Mouse (Mus musculus): Measurements from ENCODE around the gene Tjap1. TPM values are rescaled to one million over a fixed set of nuclear protein-coding genes. Genes with fewer than 3 reads are reported as not detected.

Gene Tjap1
- polyA plus RNA-seq, 1 experiment from 2014 or later = 50.9 TPM

- Histone ChIP-seq H3K36me3 (peaks cover 83% of the 10 kb centered on the region), H3K4me1 (peaks cover 26% of the 10 kb centered on the region), H3K9ac (no peak overlapping the region), H3K27me3 (no peaks in the 10 kb centered on the region), H3K4me3 (no peak overlapping the region), H3K4me2 (no peak overlapping the region), H3K27ac (0 out of 2 replicates have a peak overlapping the region, but pooled peaks have one; percentile 57), H3K9me3 (no peaks in the 10 kb centered on the region)
- 21% methylated on average over 14 of the region's 14 CpGs for WGBS
- ATAC-seq (ENCODE audit: insufficient number of reproducible peaks, low FRiP score, low TSS enrichment, low read depth) = peak; percentile 48
Measured at GRCm38 (mm10) chr17:46265918-46266618, 16.8 kb downstream of the Tjap1 start.

- Histone ChIP-seq H3K9ac (no peak overlapping the region), H3K27ac (0 out of 2 replicates have a peak overlapping the region, but pooled peaks have one; percentile 57), H3K4me2 (no peak overlapping the region), H3K36me3 (peaks cover 83% of the 10 kb centered on the region), H3K4me3 (no peak overlapping the region), H3K4me1 (peaks cover 23% of the 10 kb centered on the region), H3K9me3 (no peaks in the 10 kb centered on the region), H3K27me3 (no peaks in the 10 kb centered on the region)
- 63% methylated on average over 12 of the region's 12 CpGs for WGBS
- no peak for ATAC-seq (ENCODE audit: insufficient number of reproducible peaks, low FRiP score, low TSS enrichment, low read depth)
Measured at GRCm38 (mm10) chr17:46265502-46265901, 17.3 kb downstream of the Tjap1 start.

- Histone ChIP-seq H3K9me3 (no peaks in the 10 kb centered on the region), H3K36me3 (peaks cover 88% of the 10 kb centered on the region), H3K4me1 (peaks cover 13% of the 10 kb centered on the region), H3K4me2 (no peak overlapping the region), H3K9ac (no peak overlapping the region), H3K27ac (no peak overlapping the region), H3K4me3 (no peak overlapping the region), H3K27me3 (no peaks in the 10 kb centered on the region)
- 85% methylated on average over 5 of the region's 5 CpGs for WGBS
- ATAC-seq (ENCODE audit: insufficient number of reproducible peaks, low FRiP score, low TSS enrichment, low read depth) = no peak
Measured at GRCm38 (mm10) chr17:46262201-46262694, 20.6 kb downstream of the Tjap1 start.

- Histone ChIP-seq H3K4me3 (no peak overlapping the region), H3K9ac (no peak overlapping the region), H3K27me3 (peaks cover 9% of the 10 kb centered on the region), H3K27ac (no peak overlapping the region), H3K4me1 (peaks cover 3% of the 10 kb centered on the region), H3K4me2 (no peak overlapping the region), H3K36me3 (peaks cover 84% of the 10 kb centered on the region), H3K9me3 (no peaks in the 10 kb centered on the region)
- WGBS = 88% methylated on average over 17 of the region's 17 CpGs
- no peak for ATAC-seq (ENCODE audit: insufficient number of reproducible peaks, low FRiP score, low TSS enrichment, low read depth)
Measured at GRCm38 (mm10) chr17:46259675-46260074, 23.2 kb downstream of the Tjap1 start.

- WGBS = 89% methylated on average over 30 of the region's 30 CpGs
- no peak for ATAC-seq (ENCODE audit: insufficient number of reproducible peaks, low FRiP score, low TSS enrichment, low read depth)
Measured at GRCm38 (mm10) chr17:46258279-46259053, 24.4 kb downstream of the Tjap1 start.

GRCm38 (mm10) chr17:46255147-46255546 is 27.7 kb downstream of the Tjap1 start:
- Histone ChIP-seq H3K9me3 (no peaks in the 10 kb centered on the region), H3K27ac (no peak overlapping the region), H3K4me2 (no peak overlapping the region), H3K27me3 (peaks cover 18% of the 10 kb centered on the region), H3K9ac (no peak overlapping the region), H3K4me1 (peaks cover 16% of the 10 kb centered on the region), H3K4me3 (0 out of 2 replicates have a peak overlapping the region, but pooled peaks have one; percentile 68), H3K36me3 (peaks cover 63% of the 10 kb centered on the region)
- ATAC-seq (ENCODE audit: insufficient number of reproducible peaks, low FRiP score, low TSS enrichment, low read depth) = no peak
- 33% methylated on average over 6 of the region's 6 CpGs for WGBS

More at GRCm38 (mm10) chr17:46258279-46259053, 24.4 kb downstream of the Tjap1 start:
- no peak overlapping the region for H3K4me3 ChIP-seq
- H3K9ac ChIP-seq = no peak overlapping the region
- peaks cover 18% of the 10 kb centered on the region for H3K27me3 ChIP-seq
- no peak overlapping the region for H3K4me2 ChIP-seq
- no peaks in the 10 kb centered on the region for H3K9me3 ChIP-seq
- H3K36me3 ChIP-seq = peaks cover 72% of the 10 kb centered on the region
- H3K27ac ChIP-seq = no peak overlapping the region
- peaks cover 11% of the 10 kb centered on the region for H3K4me1 ChIP-seq

DNA sequence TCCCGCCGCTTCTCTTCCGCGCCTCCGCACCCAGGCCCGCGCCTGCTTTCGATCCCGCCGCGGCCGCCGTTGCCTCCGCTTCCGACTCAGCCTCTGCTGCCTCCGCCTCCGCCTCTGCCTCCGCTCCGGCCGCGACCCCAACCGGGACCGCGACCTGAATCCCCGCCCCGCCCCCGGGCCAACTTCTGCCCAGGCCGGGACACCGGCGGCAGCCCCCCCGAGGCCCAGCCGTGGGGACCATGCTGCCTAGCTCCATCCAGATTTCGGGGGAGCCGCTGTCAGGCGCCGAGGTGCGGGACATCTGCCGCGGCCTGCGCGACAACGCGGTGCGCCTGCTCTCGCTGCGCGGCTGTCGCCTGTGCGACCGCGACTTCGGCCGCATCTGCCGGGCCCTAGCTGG is 28.7 kb downstream of the Tjap1 start:
- H3K9ac ChIP-seq = peak overlapping the region; percentile 57; the same call in 1 of the 2 replicates
- H3K36me3 ChIP-seq = peaks cover 63% of the 10 kb centered on the region
- no peak overlapping the region for H3K27ac ChIP-seq
- H3K9me3 ChIP-seq = no peaks in the 10 kb centered on the region
- H3K4me3 ChIP-seq = peak overlapping the region; percentile 68
- peak overlapping the region; percentile 100 for H3K4me2 ChIP-seq
- H3K27me3 ChIP-seq = peaks cover 18% of the 10 kb centered on the region
- no peak; the same call in 1 of the 2 replicates for ATAC-seq (ENCODE audit: insufficient number of reproducible peaks, low FRiP score, low TSS enrichment, low read depth)
- H3K4me1 ChIP-seq = peaks cover 25% of the 10 kb centered on the region
- WGBS = under 1% methylated on average over 52 of the region's 54 CpGs

DNA sequence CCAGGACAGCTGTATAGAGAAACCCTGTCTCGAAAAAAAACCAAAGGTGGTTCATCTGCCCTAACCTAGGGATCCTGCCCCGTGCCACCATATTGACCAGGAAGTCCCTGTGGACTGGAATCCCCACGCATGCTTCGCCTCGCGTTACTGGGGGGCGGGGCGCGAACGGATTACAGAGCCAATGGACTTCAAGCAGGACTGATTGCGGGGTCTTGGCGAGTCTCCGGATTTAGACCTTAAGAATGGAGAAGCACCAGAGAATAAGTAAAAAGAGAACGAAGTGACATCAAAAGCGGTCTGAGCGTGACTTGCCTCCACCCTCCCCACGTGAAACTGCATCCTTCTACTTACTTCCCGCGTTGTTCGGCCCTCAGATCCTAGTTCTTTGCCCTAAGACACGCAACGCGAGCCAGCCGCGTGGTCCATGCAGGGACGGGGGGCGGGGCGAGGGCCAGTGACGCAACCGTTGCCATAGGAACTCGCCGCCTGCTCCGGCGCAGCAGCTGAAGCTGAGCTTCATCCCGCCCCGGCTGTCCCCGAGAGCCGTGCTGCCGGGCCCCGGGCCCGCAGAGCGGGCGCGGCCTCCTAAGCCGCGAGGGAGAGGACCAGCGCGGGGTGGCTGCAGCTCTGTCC is 29.3 kb downstream of the Tjap1 start, which contains the start of gene Lrrc73:
Gene Lrrc73 (plus strand): TSS at position 80 of the 633 bp plus-strand sequence.
- Histone ChIP-seq H3K36me3 (peaks cover 58% of the 10 kb centered on the region), H3K9me3 (no peaks in the 10 kb centered on the region), H3K27me3 (peaks cover 18% of the 10 kb centered on the region), H3K27ac (no peak within 1 kb of the TSS), H3K9ac (peak within 1 kb of the TSS; percentile 57; the same call in 1 of the 2 replicates), H3K4me2 (peak within 1 kb of the TSS; percentile 100), H3K4me1 (peaks cover 30% of the 10 kb centered on the region), H3K4me3 (peak within 1 kb of the TSS; percentile 68)
- WGBS = 2% methylated on average over 43 of the region's 48 CpGs
- peak; percentile 72; the same call in 1 of the 2 replicates for ATAC-seq (ENCODE audit: insufficient number of reproducible peaks, low FRiP score, low TSS enrichment, low read depth)

GRCm38 (mm10) chr17:46252571-46253451 is 30.0 kb downstream of the Tjap1 start:
- Histone ChIP-seq H3K4me1 (peaks cover 30% of the 10 kb centered on the region), H3K9me3 (no peaks in the 10 kb centered on the region), H3K27me3 (peaks cover 18% of the 10 kb centered on the region), H3K4me3 (peak overlapping the region; percentile 68; the same call in 1 of the 2 replicates), H3K36me3 (peaks cover 51% of the 10 kb centered on the region), H3K27ac (no peak overlapping the region), H3K4me2 (peak overlapping the region; percentile 100), H3K9ac (no peak overlapping the region)
- WGBS = 48% methylated on average over 14 of the region's 14 CpGs
- ATAC-seq (ENCODE audit: insufficient number of reproducible peaks, low FRiP score, low TSS enrichment, low read depth) = no peak

DNA sequence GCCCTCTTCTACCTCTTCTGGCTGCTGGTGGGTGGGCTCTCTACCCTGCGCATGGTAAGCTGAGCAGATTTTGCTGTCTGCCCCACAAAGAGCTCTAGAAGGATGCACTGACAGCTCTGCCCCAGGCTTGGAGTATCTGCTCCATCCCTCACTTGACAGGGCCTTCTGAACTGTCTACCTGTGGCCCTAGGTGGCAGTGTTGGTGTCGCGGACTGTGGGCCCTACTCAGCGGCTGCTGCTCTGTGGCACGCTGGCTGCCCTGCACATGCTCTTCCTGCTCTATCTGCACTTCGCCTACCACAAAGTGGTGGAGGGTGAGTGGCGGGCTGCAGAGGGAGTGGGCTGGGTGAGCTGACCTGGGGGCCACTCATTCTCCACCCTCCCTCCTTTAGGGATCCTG is 31.7 kb downstream of the Tjap1 start:
- peaks cover 18% of the 10 kb centered on the region for H3K27me3 ChIP-seq
- WGBS = 80% methylated on average over 7 of the region's 7 CpGs
- no peak overlapping the region for H3K27ac ChIP-seq
- no peak overlapping the region for H3K4me2 ChIP-seq
- H3K4me3 ChIP-seq = no peak overlapping the region
- H3K4me1 ChIP-seq = peaks cover 38% of the 10 kb centered on the region
- H3K9ac ChIP-seq = no peak overlapping the region
- H3K36me3 ChIP-seq = peaks cover 38% of the 10 kb centered on the region
- ATAC-seq (ENCODE audit: insufficient number of reproducible peaks, low FRiP score, low TSS enrichment, low read depth) = no peak
- no peaks in the 10 kb centered on the region for H3K9me3 ChIP-seq

DNA sequence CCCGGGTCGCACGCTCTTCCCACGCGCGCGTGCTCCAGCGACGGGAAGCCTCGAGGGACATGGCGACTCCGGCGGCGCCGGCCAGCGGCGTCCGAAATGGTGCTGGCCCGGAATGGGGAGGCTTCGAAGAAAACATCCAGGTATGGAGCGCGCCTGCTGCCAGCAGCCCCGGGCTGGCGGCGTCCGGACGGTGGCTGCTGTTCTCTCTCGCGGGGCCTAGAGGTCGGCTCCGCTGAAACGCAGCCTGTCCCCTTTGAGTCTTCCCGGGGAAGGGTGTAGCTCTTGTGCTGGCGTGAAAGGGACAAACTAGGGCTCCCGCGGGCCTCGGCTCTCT is 34.7 kb downstream of the Tjap1 start:
- H3K27me3 ChIP-seq = no peaks in the 10 kb centered on the region
- WGBS = under 1% methylated on average over 37 of the region's 37 CpGs
- H3K36me3 ChIP-seq = peaks cover 68% of the 10 kb centered on the region
- H3K4me3 ChIP-seq = peak overlapping the region; percentile 91
- H3K4me2 ChIP-seq = peak overlapping the region; percentile 77
- peaks cover 24% of the 10 kb centered on the region for H3K4me1 ChIP-seq
- peak overlapping the region; percentile 98 for H3K9ac ChIP-seq
- peak overlapping the region; percentile 83 for H3K27ac ChIP-seq
- peak; percentile 30 for ATAC-seq (ENCODE audit: insufficient number of reproducible peaks, low FRiP score, low TSS enrichment, low read depth)
- no peaks in the 10 kb centered on the region for H3K9me3 ChIP-seq
